Mouse (Mus musculus): ENCODE measurements around the gene Fads1. TPM values are rescaled to one million over a fixed set of nuclear protein-coding genes. Genes with fewer than 3 reads are reported as not detected.

The Fads1 gene
- polyA plus RNA-seq (2012; rRNA removed), result 125 and 128 TPM in 2 replicates

GRCm38 (mm10) chr19:10182670-10183298, at the start of gene Fads1:
Gene Fads1 (plus strand): TSS chr19:10182888.

GRCm38 (mm10) chr19:10203848-10204615, 21.3 kb downstream of the Fads1 start, which contains the start of the genes Tmem258 and Fen1:
Gene Tmem258 (plus strand): TSS chr19:10204014.
Gene Fen1 (minus strand): TSS chr19:10204169.

GRCm38 (mm10) chr19:10240654-10241305, 58.1 kb downstream of the Fads1 start, which contains the start of gene Myrf:
Gene Myrf (minus strand): TSS chr19:10240748.

Other genes with a start within 250 kb of the Fads1 start
- 993 and 1,137 TPM in 2 replicates for gene Fth1, start 202.3 kb upstream of the Fads1 start, polyA plus RNA-seq (2012; rRNA removed)
- gene Best1, start 181.3 kb upstream of the Fads1 start, polyA plus RNA-seq (2012; rRNA removed), result 1.7 and 1.9 TPM in 2 replicates
- 15.5 and 16.5 TPM in 2 replicates for gene Rab3il1, start 181.2 kb upstream of the Fads1 start, polyA plus RNA-seq (2012; rRNA removed)
- gene Fads3, start 141.3 kb upstream of the Fads1 start, polyA plus RNA-seq (2012; rRNA removed), result 79.2 and 84.4 TPM in 2 replicates
- 229 and 237 TPM in 2 replicates for gene Fads2, start 81.1 kb upstream of the Fads1 start, polyA plus RNA-seq (2012; rRNA removed)
- gene Tmem258, start 21.1 kb downstream of the Fads1 start, polyA plus RNA-seq (2012; rRNA removed), result 120 and 122 TPM in 2 replicates
- 16.7 and 17.6 TPM in 2 replicates for gene Fen1, start 21.3 kb downstream of the Fads1 start, polyA plus RNA-seq (2012; rRNA removed)
- gene Myrf, start 57.9 kb downstream of the Fads1 start, polyA plus RNA-seq (2012; rRNA removed), result 0.92 and 1.1 TPM in 2 replicates
- 26.3 and 28.0 TPM in 2 replicates for gene Dagla, start 122.0 kb downstream of the Fads1 start, polyA plus RNA-seq (2012; rRNA removed)
- 81.5 and 88.2 TPM in 2 replicates for gene Syt7, start 206.2 kb downstream of the Fads1 start, polyA plus RNA-seq (2012; rRNA removed)